Comparison of ENCODE assay signal across 23 mouse cellular contexts in the genomic region with DNA sequence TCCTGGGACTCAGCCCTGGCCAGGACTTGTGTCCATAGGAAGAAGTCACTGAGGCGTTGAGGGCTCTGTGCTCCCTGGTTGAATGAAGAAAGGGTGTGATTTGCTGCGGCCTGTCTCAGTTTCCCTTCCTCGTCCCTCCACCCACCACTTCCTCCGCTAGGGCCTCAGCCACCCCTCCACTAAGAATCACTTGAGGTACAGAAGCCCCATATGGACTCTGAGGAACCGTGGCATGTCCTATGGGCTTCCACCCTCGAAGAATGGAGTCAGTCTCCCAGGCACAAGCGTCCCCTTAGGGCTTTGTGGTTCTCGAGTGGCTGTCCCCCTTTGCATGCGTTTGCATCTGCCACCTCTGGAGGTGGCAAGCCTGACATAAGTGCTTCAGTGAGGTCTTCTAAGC. TPM values are rescaled to one million over a fixed set of nuclear protein-coding genes. Genes with fewer than 3 reads are reported as not detected.
DNase-seq lines count a peak whose midpoint lies in the region; ATAC-seq and TF ChIP-seq lines count a peak whose summit lies in the region.
"Had no signal": no experiment of that assay in that cellular context is flagged by ENCODE, and none has a peak within 500 bp of the region (broad histone marks: within the 10 kb centered on the region; RNA-seq: fewer than 3 reads in every experiment).

No protein-coding gene starts in this region.

- no peak overlapping the region for H3K9ac ChIP-seq in hindbrain, postnatal 0 days (replicated peaks; ENCODE audit: low read length)
- H3K9ac ChIP-seq: embryonic facial prominence, embryonic 15.5 days; forebrain, embryonic 15.5 days; hindbrain, embryonic 14.5 days had no signal

- ATAC-seq in common myeloid progenitor, adult 5-6 weeks (replicated peaks; ENCODE audit: low read depth, poor library complexity, severe bottlenecking), result 0 out of 2 replicates have a peak, but pooled peaks have one; percentile 18
- no peak for ATAC-seq in frontal cortex, adult (ENCODE audit: low TSS enrichment)
- no peak for ATAC-seq in hindbrain, postnatal 0 days
- ATAC-seq: activated CD4-positive, CD25-positive, alpha-beta regulatory T cell, adult 4 months; forebrain, embryonic 15.5 days; intestine, embryonic 16.5 days; Patski had no signal

- no peak for TF ChIP-seq POLR2A in spleen, adult 2 months (IDR thresholded peaks at IDR 0.05; ENCODE audit: low read depth, low read length)

- no peak overlapping the region for H3K4me2 ChIP-seq in hindbrain, postnatal 0 days (ENCODE audit: low read depth, low read length)
- H3K4me2 ChIP-seq: embryonic facial prominence, embryonic 15.5 days; forebrain, embryonic 15.5 days; hindbrain, embryonic 14.5 days had no signal

- H3K36me3 ChIP-seq in spleen, adult 2 months (ENCODE audit: control insufficient read depth, insufficient read depth, low read length), result peaks cover 42% of the 10 kb centered on the region
- no peaks in the 10 kb centered on the region for H3K36me3 ChIP-seq in hindbrain, postnatal 0 days (ENCODE audit: insufficient read depth, low read length)
- H3K36me3 ChIP-seq: forebrain, embryonic 10.5 days; forebrain, embryonic 15.5 days had no signal

- 33% methylated on average over 9 of the region's 9 CpGs for WGBS in spleen, adult 2 months
- WGBS in hindbrain, postnatal 0 days, result 85% methylated on average over 9 of the region's 9 CpGs

- no peaks in the 10 kb centered on the region for H3K27me3 ChIP-seq in spleen, adult 2 months (ENCODE audit: control insufficient read depth, insufficient read depth, low read length)
- H3K27me3 ChIP-seq in hindbrain, postnatal 0 days (ENCODE audit: insufficient read depth, low read length), result no peaks in the 10 kb centered on the region
- H3K27me3 ChIP-seq: embryonic facial prominence, embryonic 15.5 days; forebrain, embryonic 15.5 days; Patski had no signal

- H3K4me1 ChIP-seq in spleen, adult 2 months (ENCODE audit: control insufficient read depth, insufficient read depth, insufficient read length), result peaks cover 19% of the 10 kb centered on the region; the same call in 1 of the 2 replicates
- no peaks in the 10 kb centered on the region for H3K4me1 ChIP-seq in hindbrain, postnatal 0 days (ENCODE audit: insufficient read depth, low read length)
- H3K4me1 ChIP-seq: embryonic facial prominence, embryonic 15.5 days; forebrain, embryonic 10.5 days; forebrain, embryonic 15.5 days; heart, embryonic 10.5 days had no signal

- no peaks in the 10 kb centered on the region for H3K9me3 ChIP-seq in hindbrain, postnatal 0 days (ENCODE audit: low read length)
- H3K9me3 ChIP-seq: embryonic facial prominence, embryonic 15.5 days; forebrain, embryonic 10.5 days; forebrain, embryonic 15.5 days; heart, embryonic 10.5 days had no signal

- peak; percentile 15 to 66 for DNase-seq in spleen, adult 2 months (ENCODE audit: low read depth in 1 of 2, low spot score in 2 of 2)
- no peak for DNase-seq in spleen, adult 12 weeks (ENCODE audit: low spot score)
- DNase-seq in spleen, postnatal 36 days (ENCODE audit: low spot score in 2 of 2), result peak; percentile 78 to 79
- DNase-seq in left cerebral cortex, adult 18-20 months (ENCODE audit: low spot score in 2 of 2), result no peak
- no peak for DNase-seq in hindbrain, postnatal 0 days (ENCODE audit: low spot score)
- DNase-seq: adrenal gland, postnatal 14 days; cerebellum, adult 11-12 months; cerebellum, adult 9-10 months; cerebellum, postnatal 25 days; gastrocnemius, postnatal 14 days; heart, adult 18-20 months; heart, postnatal 14 days had no signal

- H3K4me3 ChIP-seq in spleen, adult 2 months (ENCODE audit: extremely low read depth, insufficient read depth, insufficient read length), result no peak overlapping the region
- H3K4me3 ChIP-seq in hindbrain, postnatal 0 days (ENCODE audit: low read length), result no peak overlapping the region
- H3K4me3 ChIP-seq: embryonic facial prominence, embryonic 15.5 days; erythroblast, embryonic 14.5 days; forebrain, embryonic 10.5 days; forebrain, embryonic 15.5 days; heart, embryonic 10.5 days had no signal

- peak overlapping the region; percentile 65 for H3K27ac ChIP-seq in spleen, adult 2 months (ENCODE audit: insufficient read depth, low read length)
- no peak overlapping the region for H3K27ac ChIP-seq in hindbrain, postnatal 0 days
- H3K27ac ChIP-seq: embryonic facial prominence, embryonic 15.5 days; forebrain, embryonic 10.5 days; forebrain, embryonic 15.5 days; heart, embryonic 10.5 days; hindbrain, embryonic 14.5 days had no signal

- no peak for TF ChIP-seq CTCF in spleen, adult 2 months (IDR thresholded peaks at IDR 0.05; ENCODE audit: extremely low read depth, insufficient read depth, insufficient read length, insufficient replicate concordance)
- TF ChIP-seq CTCF in hindbrain, postnatal 0 days (IDR thresholded peaks at IDR 0.05; ENCODE audit: low read depth), result no peak

RNA-seq across cellular contexts. Expression of a gene that starts 56.3 kb away (rescaled TPM):
- 111 and 132 TPM in 2 replicates for polyA plus RNA-seq in spleen, adult 2 months (2012; rRNA removed)
- 2.0 and 2.1 TPM in 2 replicates for total RNA-seq in common myeloid progenitor, adult 5-6 weeks (2017)
- 100 to 1,000 TPM in 1 of 2 experiments, 10 to 100 TPM in 1; 99.1 to 102 TPM for total RNA-seq in left cerebral cortex, adult 18-20 months (2021)
- total RNA-seq in hindbrain, postnatal 0 days (2014; rRNA removed), result 148 TPM in 2 replicates
- 166 and 179 TPM in 2 replicates for polyA plus RNA-seq in hindbrain, postnatal 0 days (2015; fragmentation: Nextera tagmentation; extraction: Ambion mirVana)

Comparison
In these comparisons a context has a peak if more than half of its experiments do, and no peak if none do; other contexts are left out.
1. DNase-seq: peak in spleen, adult 2 months (2 of 2) and spleen, postnatal 36 days (2 of 2); none in spleen, adult 12 weeks (single experiment), left cerebral cortex, adult 18-20 months (0 of 2) and hindbrain, postnatal 0 days (single experiment).
2. RNA of a gene that starts 56.3 kb away (total RNA-seq): 148 TPM in hindbrain, postnatal 0 days and 99.1 to 102 TPM in left cerebral cortex, adult 18-20 months; 2.0 to 2.1 TPM in common myeloid progenitor, adult 5-6 weeks; every median in the first group is over 10 times any median in the second.